Mouse (Mus musculus) forebrain, embryonic 15.5 days (tissue): Measurements from ENCODE around the gene Gdpd5. TPM values are rescaled to one million over a fixed set of nuclear protein-coding genes. Genes with fewer than 3 reads are reported as not detected.

Experiments
- ATAC-seq: fragments of 200-750 bp; cut with Nextera tagmentation; replicated peaks from 2 replicates; pipeline ENCODE4 v1.8.0; 2017; ENCODE audit warnings: mild to moderate bottlenecking, moderate TSS enrichment, moderate library complexity
- H3K27ac ChIP-seq: fragments of 300-500 bp; sonication (generic); replicated peaks from 2 replicates; pipeline ENCODE4 v1.5.1; 2015; ENCODE audit warnings: mild to moderate bottlenecking, inconsistent platforms
- H3K27me3 ChIP-seq: fragments of 300-500 bp; sonication (generic); 2 replicates; pipeline ENCODE4 v1.6.1; 2015; ENCODE audit warnings: inconsistent platforms
- H3K36me3 ChIP-seq: fragments of 300-500 bp; sonication (generic); 2 replicates; pipeline ENCODE4 v1.6.1; 2015; ENCODE audit warnings: mild to moderate bottlenecking, inconsistent platforms
- H3K4me1 ChIP-seq: fragments of 300-500 bp; sonication (generic); 2 replicates; pipeline ENCODE4 v1.6.1; 2015; ENCODE audit warnings: inconsistent platforms
- H3K4me2 ChIP-seq: fragments of 300-500 bp; sonication (generic); replicated peaks from 2 replicates; pipeline ENCODE4 v1.6.1; 2015; ENCODE audit warnings: mild to moderate bottlenecking, inconsistent platforms
- H3K4me3 ChIP-seq: fragments of 300-500 bp; sonication (generic); 2 replicates; pipeline ENCODE4 v1.5.1; 2015; ENCODE audit warnings: mild to moderate bottlenecking, inconsistent platforms
- H3K9ac ChIP-seq: fragments of 300-500 bp; sonication (generic); replicated peaks from 2 replicates; pipeline ENCODE4 v1.6.1; 2015; ENCODE audit warnings: mild to moderate bottlenecking, inconsistent platforms
- H3K9me3 ChIP-seq: fragments of 300-500 bp; sonication (generic); 2 replicates; pipeline ENCODE4 v1.6.1; 2016; ENCODE audit warnings: inconsistent platforms
- WGBS: fragments of 180-500 bp; shearing (Covaris S2); methylation state at CpG from one replicate; pipeline ENCODE4 v1.1.7; 2015; ENCODE audit warnings: mixed read lengths; 5-methylcytosine and 5-hydroxymethylcytosine counted together
- polyA plus RNA-seq: library from polyadenylated mRNA; unstranded; fragments of >200 nt; fragmentation: Nextera tagmentation; extraction: Ambion mirVana; gene quantifications from 2 replicates; pipeline ENCODE4 v1.2.1, GENCODE M21; 2015

Gene Gdpd5
- polyA plus RNA-seq, 1 experiment from 2014 or later = 40.0 TPM

DNA sequence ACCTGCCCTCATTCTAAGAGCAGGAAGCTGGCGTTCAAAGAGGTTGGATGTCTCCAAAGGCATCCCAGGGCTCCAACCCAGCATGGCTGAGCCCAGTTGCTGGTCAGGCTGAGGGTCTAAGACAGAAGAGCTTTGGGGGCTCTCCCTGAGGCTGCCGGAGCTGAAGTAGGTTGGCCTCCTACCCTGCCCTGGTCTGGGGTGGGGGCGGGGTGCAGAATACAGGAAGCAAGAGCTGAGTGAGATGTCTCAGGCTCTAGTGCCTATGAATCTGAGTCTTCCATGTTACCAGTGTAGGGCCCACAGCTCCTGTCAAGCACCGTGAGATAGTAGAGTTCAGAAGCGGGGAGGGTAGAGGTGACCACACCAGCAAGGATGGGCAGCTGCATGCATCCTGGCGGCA is 51.6 kb downstream of the Gdpd5 start:
- Histone ChIP-seq H3K27ac (peak overlapping the region; percentile 82), H3K4me2 (0 out of 2 replicates have a peak overlapping the region, but pooled peaks have one; percentile 0), H3K4me1 (peaks cover 36% of the 10 kb centered on the region), H3K27me3 (no peaks in the 10 kb centered on the region), H3K9me3 (no peaks in the 10 kb centered on the region), H3K9ac (no peak overlapping the region), H3K4me3 (no peak overlapping the region), H3K36me3 (no peaks in the 10 kb centered on the region)
- WGBS = 89% methylated on average over 6 of the region's 6 CpGs
- ATAC-seq = no peak

DNA sequence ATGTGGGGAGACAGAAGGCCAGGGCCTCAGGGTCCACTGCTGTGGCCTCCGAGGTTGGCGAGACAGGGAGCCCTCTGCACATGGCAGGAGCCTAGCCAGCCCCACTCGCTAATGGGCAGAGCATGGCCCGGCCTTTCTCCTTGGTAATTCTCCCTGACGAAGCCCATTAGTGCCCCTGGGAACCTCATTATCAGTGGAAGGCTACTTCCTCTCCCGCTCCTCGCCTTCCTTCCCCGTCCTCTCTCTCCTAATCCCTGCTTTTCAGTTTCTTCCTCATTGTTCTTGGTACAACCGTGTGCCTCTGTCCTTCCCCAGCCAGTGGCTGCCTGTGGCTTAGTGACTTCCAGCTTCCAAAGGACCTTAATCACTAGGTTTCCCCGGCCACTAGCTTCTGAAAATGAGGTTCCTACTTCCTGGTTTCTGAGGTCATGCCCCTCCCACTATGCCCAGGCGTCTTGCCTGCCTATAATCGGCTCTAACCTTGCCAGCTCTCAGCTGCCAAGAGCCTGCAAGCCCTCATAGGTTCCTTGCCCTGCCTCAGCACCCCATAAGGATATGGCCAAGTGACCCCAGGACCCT is 53.5 kb downstream of the Gdpd5 start:
- Histone ChIP-seq H3K4me1 (peaks cover 30% of the 10 kb centered on the region), H3K9me3 (no peaks in the 10 kb centered on the region), H3K27ac (no peak overlapping the region), H3K27me3 (no peaks in the 10 kb centered on the region), H3K36me3 (no peaks in the 10 kb centered on the region), H3K9ac (no peak overlapping the region), H3K4me3 (no peak overlapping the region), H3K4me2 (no peak overlapping the region)
- 13% methylated on average over 12 of the region's 12 CpGs for WGBS
- ATAC-seq = no peak

DNA sequence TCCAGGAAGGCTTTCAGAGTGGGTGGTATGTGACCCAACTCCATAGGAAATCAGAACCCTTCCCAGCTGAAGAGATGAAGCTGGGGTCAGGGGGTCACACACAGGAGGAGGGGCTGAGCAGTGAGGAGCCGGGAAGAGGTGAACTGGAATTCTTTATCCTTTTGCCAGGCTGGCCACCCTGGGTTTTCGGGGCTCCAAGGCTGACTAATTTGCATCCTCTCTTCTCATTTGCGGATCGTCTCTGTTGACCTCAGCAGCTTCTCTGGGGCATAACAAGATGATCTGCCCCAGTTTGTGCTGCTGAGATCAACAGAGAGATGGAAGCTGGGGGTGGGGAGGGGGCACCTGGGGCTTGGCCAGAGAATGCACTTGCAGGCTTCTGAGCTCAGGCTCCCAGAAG is 55.3 kb downstream of the Gdpd5 start:
- H3K4me1 ChIP-seq = peaks cover 30% of the 10 kb centered on the region
- ATAC-seq = no peak

DNA sequence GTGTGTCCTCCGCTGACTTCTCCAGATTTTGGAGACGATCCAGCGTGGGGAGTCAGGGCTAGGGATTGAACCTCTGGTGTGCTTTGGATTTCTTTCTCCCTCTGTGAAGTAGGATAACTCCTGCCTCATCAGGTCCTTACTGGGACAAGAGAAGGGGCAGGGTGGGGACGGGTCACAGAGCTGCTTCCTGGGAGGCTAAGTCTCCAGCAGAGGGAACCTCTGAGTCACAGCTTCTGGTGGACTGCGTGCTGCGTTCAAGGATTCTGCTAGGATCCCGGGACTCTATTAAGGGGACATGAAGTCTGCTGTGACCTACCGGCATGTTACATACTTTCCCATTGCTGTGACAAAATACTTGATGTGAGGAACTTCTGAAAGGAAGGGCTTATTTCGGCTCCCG is 57.7 kb downstream of the Gdpd5 start:
- WGBS = 65% methylated on average over 10 of the region's 10 CpGs
- H3K9ac ChIP-seq = no peak overlapping the region
- H3K27ac ChIP-seq = no peak overlapping the region
- H3K9me3 ChIP-seq = no peaks in the 10 kb centered on the region
- no peaks in the 10 kb centered on the region for H3K27me3 ChIP-seq
- no peak for ATAC-seq
- no peaks in the 10 kb centered on the region for H3K36me3 ChIP-seq
- H3K4me1 ChIP-seq = peaks cover 13% of the 10 kb centered on the region
- H3K4me2 ChIP-seq = no peak overlapping the region
- H3K4me3 ChIP-seq = no peak overlapping the region

More for the DNA sequence above, 55.3 kb downstream of the Gdpd5 start:
- Histone ChIP-seq H3K9ac (no peak overlapping the region), H3K36me3 (no peaks in the 10 kb centered on the region), H3K27ac (no peak overlapping the region), H3K27me3 (no peaks in the 10 kb centered on the region), H3K4me3 (no peak overlapping the region), H3K9me3 (no peaks in the 10 kb centered on the region), H3K4me2 (no peak overlapping the region)
- 8% methylated on average over 4 of the region's 4 CpGs for WGBS

DNA sequence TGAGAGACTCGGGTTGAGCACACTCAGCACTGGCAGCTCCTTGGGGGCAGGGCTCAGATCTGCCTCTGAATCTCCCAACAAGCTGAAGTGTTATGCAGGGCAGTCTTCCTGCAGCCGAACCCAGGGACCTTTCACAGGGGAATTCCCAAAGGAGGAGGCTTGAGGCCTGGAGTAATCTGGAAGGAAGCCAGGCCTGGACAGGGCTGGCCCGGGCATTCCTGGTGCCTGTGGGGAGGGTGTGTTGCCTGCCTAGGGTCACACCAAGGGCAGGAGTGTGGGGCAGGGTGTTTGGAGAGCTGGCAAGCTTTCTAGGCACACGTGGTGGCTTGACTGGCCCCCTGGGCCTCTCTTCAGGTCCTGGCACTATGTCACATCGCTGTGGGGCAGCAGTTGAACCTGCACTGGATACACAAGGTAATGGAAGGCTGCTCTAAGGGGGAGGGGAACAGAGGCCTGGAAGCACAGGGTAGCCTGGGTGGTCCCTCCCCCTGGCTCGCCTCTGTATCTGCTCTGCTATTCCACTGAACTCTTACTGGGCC is 60.4 kb downstream of the Gdpd5 start:
- H3K9ac ChIP-seq = no peak overlapping the region
- 28% methylated on average over 6 of the region's 6 CpGs for WGBS

DNA sequence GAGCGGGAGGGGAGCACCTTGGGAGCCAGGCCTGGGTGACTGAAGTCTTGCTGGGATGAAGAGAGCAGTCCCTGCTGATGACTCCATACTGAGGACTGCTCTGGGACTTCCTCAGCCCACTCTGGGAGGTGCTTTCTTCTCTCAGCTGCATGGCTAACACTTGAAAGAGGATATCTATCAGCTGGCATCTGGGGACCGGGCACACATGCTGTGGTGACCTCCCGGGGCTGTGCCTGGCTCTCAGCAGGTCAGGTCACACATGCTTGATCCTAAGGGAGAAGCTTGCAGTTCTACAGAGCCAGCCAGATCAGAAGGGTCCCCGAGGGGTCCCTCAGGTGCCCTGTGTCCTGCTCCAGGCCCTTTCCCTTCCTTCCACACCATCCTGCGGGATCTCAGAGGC is 62.0 kb downstream of the Gdpd5 start:
- Histone ChIP-seq H3K4me2 (no peak overlapping the region), H3K4me3 (no peak overlapping the region), H3K27me3 (no peaks in the 10 kb centered on the region), H3K9me3 (no peaks in the 10 kb centered on the region), H3K36me3 (no peaks in the 10 kb centered on the region), H3K27ac (no peak overlapping the region), H3K9ac (no peak overlapping the region), H3K4me1 (peaks cover 7% of the 10 kb centered on the region)
- no peak for ATAC-seq
- WGBS = 70% methylated on average over 5 of the region's 5 CpGs

More for the DNA sequence above, 60.4 kb downstream of the Gdpd5 start:
- H3K4me3 ChIP-seq = no peak overlapping the region
- peaks cover 7% of the 10 kb centered on the region for H3K4me1 ChIP-seq
- no peak overlapping the region for H3K4me2 ChIP-seq
- no peaks in the 10 kb centered on the region for H3K27me3 ChIP-seq
- no peaks in the 10 kb centered on the region for H3K36me3 ChIP-seq
- H3K9me3 ChIP-seq = no peaks in the 10 kb centered on the region
- H3K27ac ChIP-seq = no peak overlapping the region
- no peak for ATAC-seq

DNA sequence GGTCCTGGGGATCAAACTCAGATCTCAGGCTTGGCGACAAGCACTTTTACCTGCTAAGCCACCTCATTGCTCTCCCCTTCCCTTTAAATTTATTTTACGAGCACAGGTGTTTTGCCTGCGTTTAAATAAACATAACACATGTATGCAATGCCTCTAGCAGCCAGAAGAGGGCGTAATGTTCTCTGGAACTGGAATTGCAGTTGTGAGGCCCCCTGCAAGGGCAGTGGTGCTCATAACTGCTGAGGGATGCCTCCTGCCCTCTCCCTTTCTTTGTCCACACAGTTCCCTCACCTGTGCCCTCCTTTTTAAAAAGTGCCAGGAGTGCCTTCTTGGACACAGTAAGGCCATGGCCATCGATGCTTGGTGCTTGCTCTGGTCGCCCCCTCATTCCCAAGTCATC is 62.8 kb downstream of the Gdpd5 start:
- Histone ChIP-seq H3K9me3 (no peaks in the 10 kb centered on the region), H3K4me1 (peaks cover 7% of the 10 kb centered on the region), H3K9ac (no peak overlapping the region), H3K27me3 (no peaks in the 10 kb centered on the region), H3K4me2 (no peak overlapping the region), H3K36me3 (no peaks in the 10 kb centered on the region), H3K4me3 (no peak overlapping the region), H3K27ac (no peak overlapping the region)
- 68% methylated on average over 6 of the region's 6 CpGs for WGBS
- ATAC-seq = no peak

DNA sequence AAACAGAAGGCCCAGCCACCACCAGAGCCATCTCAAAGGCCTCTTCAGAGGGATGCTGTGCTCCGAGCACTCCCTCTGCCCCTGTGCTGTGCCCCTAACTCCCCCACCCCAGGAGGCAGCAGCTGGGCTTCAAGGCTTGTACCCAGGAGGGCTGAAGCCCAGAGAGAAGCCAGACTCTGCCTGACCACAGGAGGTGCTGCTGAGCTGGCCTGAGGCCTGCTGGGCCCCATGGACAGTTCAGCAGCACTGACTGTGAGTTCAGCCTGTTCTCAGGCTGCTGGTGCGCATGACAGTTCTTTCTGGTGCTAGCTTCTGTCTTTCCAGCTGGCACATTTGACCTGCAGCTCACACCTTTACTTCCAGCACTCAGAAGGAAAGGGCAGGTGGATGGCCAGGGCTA is 64.6 kb downstream of the Gdpd5 start:
- Histone ChIP-seq H3K4me1 (peaks cover 19% of the 10 kb centered on the region), H3K4me2 (no peak overlapping the region), H3K4me3 (no peak overlapping the region), H3K36me3 (no peaks in the 10 kb centered on the region), H3K9ac (no peak overlapping the region), H3K9me3 (no peaks in the 10 kb centered on the region), H3K27me3 (no peaks in the 10 kb centered on the region), H3K27ac (no peak overlapping the region)
- ATAC-seq = no peak
- 75% methylated on average over 2 of the region's 2 CpGs for WGBS

DNA sequence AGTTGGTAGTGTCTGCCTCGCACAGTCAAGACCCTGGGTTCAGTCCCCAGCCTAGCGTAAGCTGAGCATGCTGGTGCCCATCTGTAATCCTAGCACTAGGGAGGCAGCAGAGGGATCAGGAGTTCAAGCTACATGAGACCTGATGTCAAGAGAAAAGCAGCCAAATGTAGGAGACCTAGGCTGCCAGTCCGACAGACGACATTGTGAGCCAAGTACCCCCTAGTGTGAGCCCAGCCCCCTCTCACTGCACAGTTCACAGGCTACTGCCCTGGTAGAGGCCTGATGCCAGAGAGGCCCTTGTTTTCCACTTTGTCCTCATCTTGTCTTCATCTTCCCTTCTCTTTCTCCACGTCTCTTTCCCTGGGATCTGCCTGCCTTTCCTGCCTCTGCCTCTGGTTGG is 66.1 kb downstream of the Gdpd5 start:
- 41% methylated on average over 5 of the region's 5 CpGs for WGBS
- ATAC-seq = no peak
- Histone ChIP-seq H3K27me3 (no peaks in the 10 kb centered on the region), H3K4me2 (no peak overlapping the region), H3K9me3 (no peaks in the 10 kb centered on the region), H3K4me3 (no peak overlapping the region), H3K4me1 (peaks cover 12% of the 10 kb centered on the region), H3K36me3 (no peaks in the 10 kb centered on the region), H3K27ac (no peak overlapping the region), H3K9ac (no peak overlapping the region)

DNA sequence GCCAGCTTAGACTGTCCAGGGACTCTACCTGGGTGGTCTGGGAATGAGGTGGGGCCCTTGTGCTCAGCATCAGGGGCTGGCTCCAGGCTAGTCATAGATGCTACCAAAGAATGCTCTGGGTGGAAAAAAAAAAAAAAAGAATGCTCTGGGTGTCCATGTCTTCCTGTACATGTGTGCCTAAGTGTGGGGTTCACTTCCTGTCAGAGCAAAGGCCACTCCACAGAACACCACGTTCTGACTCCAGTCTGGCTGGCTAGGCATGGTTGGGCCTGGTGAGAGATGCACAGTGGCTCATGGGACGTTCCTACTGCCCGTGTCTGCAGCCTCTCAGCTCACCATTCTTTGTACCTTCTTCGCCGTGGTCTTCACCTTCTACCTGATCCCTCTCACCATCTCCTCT is 67.4 kb downstream of the Gdpd5 start:
- whole genome bisulfite sequencing = 79% methylated on average over 5 of the region's 5 CpGs
- ATAC-seq = no peak
- Histone ChIP-seq H3K27ac (peak overlapping the region; percentile 80), H3K4me2 (no peak overlapping the region), H3K27me3 (no peaks in the 10 kb centered on the region), H3K36me3 (no peaks in the 10 kb centered on the region), H3K9me3 (no peaks in the 10 kb centered on the region), H3K4me3 (no peak overlapping the region), H3K4me1 (peaks cover 12% of the 10 kb centered on the region), H3K9ac (no peak overlapping the region)

DNA sequence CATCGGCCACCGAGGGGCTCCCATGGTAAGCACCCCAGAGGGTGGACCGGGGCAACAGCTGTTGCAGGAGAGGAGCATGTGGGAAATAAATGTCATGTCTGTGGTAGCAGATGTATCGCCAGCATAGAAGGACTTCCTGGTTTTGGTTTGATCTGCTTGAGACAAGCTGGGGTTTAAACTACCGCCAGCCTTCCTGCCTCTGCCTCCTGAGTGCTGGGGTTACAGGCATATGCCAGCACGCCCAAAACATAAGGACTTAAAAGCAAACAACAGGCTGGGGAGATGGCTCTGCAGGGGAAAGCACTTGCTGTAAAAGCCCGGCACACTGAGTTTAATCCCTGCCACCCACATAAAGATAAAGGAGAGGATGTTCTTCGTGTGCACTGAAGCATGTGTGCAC is 67.8 kb downstream of the Gdpd5 start:
- H3K27me3 ChIP-seq = no peaks in the 10 kb centered on the region
- WGBS = 53% methylated on average over 8 of the region's 8 CpGs
- H3K4me2 ChIP-seq = no peak overlapping the region
- no peak overlapping the region for H3K4me3 ChIP-seq
- no peaks in the 10 kb centered on the region for H3K36me3 ChIP-seq
- no peaks in the 10 kb centered on the region for H3K9me3 ChIP-seq
- peaks cover 12% of the 10 kb centered on the region for H3K4me1 ChIP-seq
- peak overlapping the region; percentile 80 for H3K27ac ChIP-seq
- no peak for ATAC-seq
- no peak overlapping the region for H3K9ac ChIP-seq

DNA sequence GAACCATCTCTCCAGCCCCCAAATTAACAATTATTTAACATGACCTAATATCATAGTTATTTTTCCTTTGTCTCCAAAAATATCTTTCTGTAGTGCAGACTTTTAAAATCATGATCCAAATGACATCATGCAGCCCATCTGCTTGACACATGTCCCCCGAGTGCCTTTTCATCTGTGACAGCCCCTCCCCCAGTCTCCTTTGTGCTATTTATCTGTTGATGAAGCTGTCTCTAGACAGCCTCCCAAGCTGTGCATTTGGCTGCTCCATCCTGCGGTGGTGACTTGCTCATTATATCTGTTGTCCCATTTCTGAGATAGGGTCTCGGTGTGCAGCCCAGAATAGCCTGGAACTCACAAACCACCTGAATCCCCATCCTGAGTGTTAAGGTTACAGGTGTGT is 68.5 kb downstream of the Gdpd5 start:
- H3K27ac ChIP-seq = peak overlapping the region; percentile 80
- no peaks in the 10 kb centered on the region for H3K27me3 ChIP-seq
- no peak overlapping the region for H3K9ac ChIP-seq
- no peak overlapping the region for H3K4me3 ChIP-seq
- no peaks in the 10 kb centered on the region for H3K9me3 ChIP-seq
- H3K36me3 ChIP-seq = no peaks in the 10 kb centered on the region
- peaks cover 12% of the 10 kb centered on the region for H3K4me1 ChIP-seq
- H3K4me2 ChIP-seq = no peak overlapping the region
- 17% methylated on average over 3 of the region's 3 CpGs for WGBS
- ATAC-seq = peak; percentile 49; the same call in 1 of the 2 replicates

DNA sequence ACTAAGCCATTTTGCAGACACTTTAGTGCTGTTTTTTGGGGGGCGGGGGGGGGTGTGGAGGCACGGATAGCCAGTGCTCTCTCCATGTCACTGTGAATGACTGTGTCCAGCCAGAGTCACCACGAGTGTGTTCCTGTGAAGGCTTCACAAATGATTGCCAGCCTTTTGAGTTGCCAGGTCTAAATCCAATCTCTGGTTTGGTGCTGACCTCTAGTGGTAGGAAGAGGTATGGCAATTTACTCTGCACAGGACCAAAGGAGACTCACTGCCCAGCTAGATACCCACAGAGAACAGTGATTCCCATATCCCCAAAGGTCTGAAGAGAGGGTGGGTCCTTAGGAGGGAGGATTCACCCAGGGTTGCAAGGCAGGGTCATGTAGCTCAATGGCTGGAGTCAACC is 69.5 kb downstream of the Gdpd5 start:
- 0% methylated on average over 3 of the region's 3 CpGs for WGBS
- Histone ChIP-seq H3K4me2 (no peak overlapping the region), H3K9me3 (no peaks in the 10 kb centered on the region), H3K27ac (peak overlapping the region; percentile 80; the same call in 1 of the 2 replicates), H3K27me3 (no peaks in the 10 kb centered on the region), H3K4me3 (no peak overlapping the region), H3K4me1 (peaks cover 12% of the 10 kb centered on the region), H3K9ac (no peak overlapping the region), H3K36me3 (no peaks in the 10 kb centered on the region)
- peak; percentile 47 for ATAC-seq
